Mouse (Mus musculus) erythroblast, adult 5-6 weeks (primary cell): ENCODE data around the gene Krtap29-1. TPM values are rescaled to one million over a fixed set of nuclear protein-coding genes. Genes with fewer than 3 reads are reported as not detected.

ENCODE experiments used
- ATAC-seq: replicated peaks from 2 replicates; pipeline ENCODE4 v1.8.0; 2016; ENCODE audit warnings: moderate number of reproducible peaks, mild to moderate bottlenecking, moderate TSS enrichment, inconsistent platforms; ENCODE audit not compliant: poor library complexity, low FRiP score, severe bottlenecking
- total RNA-seq, 2 experiments: library from RNA; stranded (forward) in 1 of 2; stranded (reverse) in 1 of 2; fragments of 150-400 nt in 1 of 2; fragments of 200-764, 138-1000 nt in 1 of 2; gene quantifications; 2 replicates each; pipeline versions ENCODE4 v1.2.3 to v1.2.4; 2015 to 2017; ENCODE audit warnings: low replicate concordance in 2 of 2

The Krtap29-1 gene
- total RNA-seq (2015; ENCODE audit: low replicate concordance) (not detected in 2 replicates), total RNA-seq (2017; ENCODE audit: low replicate concordance) (not detected in 2 replicates)

GRCm38 (mm10) chr11:99978953-99979352 lies at the start of gene Krtap29-1:
Gene Krtap29-1 (minus strand): TSS chr11:99979053.
- ATAC-seq: no peak

DNA sequence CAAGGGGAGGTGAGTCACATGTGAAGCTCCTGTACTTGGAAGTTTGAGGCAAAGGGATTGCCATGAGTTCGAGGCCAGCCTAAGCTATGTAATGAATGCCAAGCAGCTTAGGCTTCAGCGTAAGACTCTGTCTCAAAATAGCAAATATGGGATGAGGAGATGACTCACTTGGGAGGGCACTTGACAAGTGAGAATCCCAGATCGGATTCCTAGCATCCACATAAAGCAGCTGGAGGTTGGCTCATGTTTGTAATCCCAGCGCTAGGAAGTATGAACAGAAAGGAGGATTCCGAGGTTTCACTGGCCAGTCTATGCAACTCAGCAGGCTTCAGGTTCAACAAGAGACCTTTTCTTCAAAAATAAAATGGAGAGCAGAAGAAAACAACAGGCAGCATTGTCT lies 42.6 kb upstream of the Krtap29-1 start:
- no peak for ATAC-seq

- ATAC-seq: no peak
Measured at GRCm38 (mm10) chr11:100019466-100019865, 40.6 kb upstream of the Krtap29-1 start.

DNA sequence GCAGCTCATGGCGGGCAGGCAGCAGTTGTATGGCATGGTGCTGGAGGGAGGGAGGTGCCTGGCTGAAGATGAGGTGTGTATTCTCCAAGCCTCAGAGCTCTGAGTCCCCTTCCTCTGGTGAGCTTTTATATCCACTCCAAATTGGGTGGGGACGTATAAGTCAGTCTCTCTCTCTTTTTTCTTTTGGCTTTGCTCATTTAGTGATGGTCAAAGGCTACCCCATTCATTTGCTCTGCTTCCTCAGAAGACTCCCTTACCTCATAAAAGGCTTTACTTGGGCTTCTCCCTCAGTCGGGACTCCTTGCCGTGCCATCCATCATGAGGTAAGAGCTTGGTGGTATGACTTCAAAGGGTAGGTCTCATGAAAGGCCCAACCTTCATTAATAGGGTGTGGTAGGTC lies 37.3 kb upstream of the Krtap29-1 start, which contains the start of gene Krt33a:
Gene Krt33a, minus strand, starts transcription at position 101 of the 400 bp plus-strand sequence.
- no peak for ATAC-seq

DNA sequence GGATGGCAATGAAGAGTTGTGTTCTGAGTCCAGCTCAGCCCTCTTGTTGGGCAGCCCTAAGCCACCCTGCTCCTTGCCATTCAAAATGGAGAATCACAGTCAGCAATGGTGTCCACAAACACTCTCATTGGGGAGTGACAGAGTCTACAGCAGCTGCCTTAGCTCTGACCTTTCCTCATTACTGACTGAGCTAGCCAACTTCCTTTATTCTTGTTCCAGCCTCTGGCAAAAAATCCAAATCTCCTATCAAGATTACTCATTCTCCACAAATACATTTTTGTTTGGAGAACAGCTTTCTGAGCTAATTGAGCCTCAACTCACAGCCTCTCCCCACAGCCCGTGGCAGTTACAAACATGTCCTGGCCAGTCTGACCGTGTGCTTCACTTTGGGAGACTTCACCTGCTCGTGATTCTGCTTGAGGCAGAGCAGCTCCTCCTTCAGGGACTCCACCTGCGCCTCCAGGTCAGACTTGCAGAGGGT lies 34.9 kb upstream of the Krtap29-1 start:
- ATAC-seq: no peak

DNA sequence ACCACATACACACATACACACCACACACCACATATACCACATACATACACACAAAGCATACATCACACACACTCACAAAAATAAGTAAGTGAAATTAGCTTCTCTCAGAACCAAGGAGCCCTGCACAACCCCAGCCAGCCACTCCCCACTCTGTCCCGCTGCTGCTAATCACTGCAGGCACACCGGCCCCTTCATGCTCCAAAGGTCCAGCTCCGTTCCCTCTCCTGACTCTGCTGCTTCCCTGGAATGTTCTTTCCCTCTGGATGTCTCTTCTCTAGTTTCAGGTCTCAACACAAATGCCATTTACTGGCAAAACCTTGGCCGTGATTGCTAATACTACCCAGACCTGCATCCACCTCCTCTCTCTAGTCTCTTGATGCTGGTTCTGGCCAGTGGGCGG lies 31.8 kb upstream of the Krtap29-1 start:
- no peak for ATAC-seq

DNA sequence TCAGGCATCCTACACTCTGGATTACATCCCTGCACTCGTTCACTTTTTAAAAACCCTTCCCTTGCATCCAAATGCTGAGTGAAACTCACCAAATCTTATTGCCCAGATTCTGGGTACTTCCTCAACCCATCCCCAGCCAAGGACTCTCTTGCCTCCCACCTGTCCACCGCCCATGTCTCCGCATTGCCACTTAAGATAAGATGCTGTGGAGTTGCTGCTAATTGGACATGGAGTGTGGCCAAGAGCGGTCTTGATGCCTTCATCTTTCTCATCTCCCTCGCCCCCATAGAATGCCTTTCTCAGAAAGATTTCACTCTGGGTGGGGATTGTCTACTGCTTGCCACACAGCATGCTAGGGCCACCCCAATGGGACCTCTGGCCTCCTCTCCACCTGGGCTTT lies 29.5 kb upstream of the Krtap29-1 start:
- no peak for ATAC-seq

DNA sequence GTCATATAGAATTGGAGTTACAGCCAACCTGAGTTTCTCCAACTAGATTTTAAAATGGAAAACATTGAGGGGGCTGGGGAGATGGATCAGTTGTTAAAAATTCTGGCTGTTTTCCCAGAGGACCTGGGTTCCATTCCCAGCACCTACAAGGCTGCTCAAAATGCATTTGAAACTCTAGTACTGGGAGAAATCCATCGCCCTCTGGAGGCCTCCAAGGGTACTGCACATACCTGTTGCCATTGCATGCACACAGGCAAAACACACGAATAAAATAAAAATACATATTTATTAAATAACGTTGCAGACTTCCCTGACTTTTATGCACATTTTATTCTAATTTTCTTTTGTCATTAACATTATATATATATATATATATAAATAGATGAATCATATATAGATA lies 27.8 kb upstream of the Krtap29-1 start:
- ATAC-seq: no peak

DNA sequence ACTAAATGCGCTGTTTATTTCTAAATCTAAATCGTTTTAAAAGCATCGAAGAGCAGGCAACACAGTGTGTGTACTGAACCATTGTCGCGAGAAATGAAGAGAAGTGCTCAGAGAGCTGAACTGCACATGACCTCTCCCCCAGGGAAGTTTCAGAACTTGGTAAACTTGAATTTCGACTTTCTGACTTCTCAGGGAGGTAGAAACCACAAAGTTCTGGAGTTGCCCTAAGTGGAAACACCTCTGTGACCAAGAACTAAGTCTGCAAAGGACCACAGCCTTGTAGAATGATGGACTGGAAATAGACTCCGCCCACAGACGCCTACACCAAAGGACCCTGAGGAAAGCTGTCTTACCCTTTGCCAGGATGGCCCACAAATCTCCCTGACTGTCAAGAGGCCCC lies 27.1 kb upstream of the Krtap29-1 start:
- ATAC-seq: no peak

GRCm38 (mm10) chr11:100004846-100005245 lies 26.0 kb upstream of the Krtap29-1 start:
- ATAC-seq: no peak

DNA sequence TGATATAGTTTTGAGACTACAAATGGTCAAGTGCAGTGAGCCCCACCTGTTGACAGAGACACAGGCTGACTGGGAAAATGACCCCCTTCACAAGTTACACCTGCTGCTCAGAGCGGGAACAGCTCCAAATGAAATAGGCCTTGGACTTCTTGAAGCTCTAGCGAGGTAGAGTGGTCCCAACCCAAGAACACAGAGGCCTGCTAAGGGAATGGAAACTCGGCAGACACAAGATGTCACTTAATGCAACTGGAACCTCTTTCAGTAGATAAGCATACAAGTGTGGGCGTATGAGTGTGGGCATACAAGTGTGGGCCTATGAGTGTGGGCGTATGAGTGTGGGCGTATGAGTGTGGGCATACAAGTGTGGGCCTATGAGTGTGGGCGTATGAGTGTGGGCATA lies 20.2 kb upstream of the Krtap29-1 start:
- no peak for ATAC-seq

- no peak for ATAC-seq
Measured at GRCm38 (mm10) chr11:99994384-99994661, 15.5 kb upstream of the Krtap29-1 start.

DNA sequence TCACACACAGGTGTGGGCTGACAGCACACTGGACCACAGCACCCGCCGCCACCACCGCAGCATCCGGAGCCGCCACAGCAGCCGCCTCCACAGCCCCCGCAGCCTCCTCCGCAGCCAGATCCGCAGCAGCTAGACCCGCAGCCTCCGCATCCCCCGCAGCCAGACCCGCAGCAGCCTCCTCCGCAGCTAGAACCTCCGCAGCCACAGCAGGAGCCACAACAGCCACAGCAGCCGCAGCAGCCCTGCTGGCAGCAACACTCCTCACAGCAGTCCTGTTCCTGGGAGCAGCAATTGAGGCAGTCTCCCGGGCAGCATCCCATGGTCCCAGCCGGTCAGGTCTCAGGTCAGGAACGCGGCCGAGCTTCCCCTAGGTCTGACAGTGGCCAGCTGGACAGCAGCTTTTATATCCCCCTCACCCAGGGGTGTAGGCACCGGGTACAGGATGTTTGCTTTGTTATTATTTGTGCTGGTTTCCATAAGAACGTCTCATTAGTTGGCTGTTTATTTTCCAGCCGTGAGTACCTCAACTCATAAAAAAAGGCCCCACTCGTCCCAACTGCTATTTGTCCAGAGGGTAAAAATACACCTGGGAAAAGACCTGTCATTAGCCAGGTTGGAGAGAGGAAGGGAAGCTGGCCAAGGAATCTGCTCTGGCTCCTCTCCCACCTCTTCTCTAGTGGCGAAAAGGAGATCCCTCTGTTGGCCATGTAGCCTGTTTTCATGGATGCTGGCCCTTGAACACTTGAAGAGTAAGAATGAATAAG lies 14.9 kb upstream of the Krtap29-1 start, which contains the start of gene Krtap17-1:
Gene Krtap17-1, minus strand, starts transcription at position 375 of the 764 bp plus-strand sequence.
- no peak for ATAC-seq

DNA sequence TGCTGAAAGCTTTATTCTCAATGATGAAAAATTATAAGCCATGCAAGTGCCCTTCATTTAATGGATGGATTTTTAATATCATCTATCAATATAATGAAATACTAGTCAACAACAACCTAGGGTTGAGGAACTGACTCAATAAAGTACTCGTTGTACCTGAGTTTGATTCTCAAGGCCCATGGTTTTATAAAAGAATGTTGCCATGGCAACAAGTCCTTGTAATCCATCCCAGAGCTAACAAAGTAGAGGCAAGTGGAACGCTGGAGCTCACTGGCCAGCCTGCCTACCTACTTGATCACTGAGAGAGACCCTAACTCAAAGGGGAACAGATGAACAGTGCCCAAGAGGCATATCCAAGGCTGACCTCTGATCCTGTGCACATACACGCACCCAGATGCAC lies 11.7 kb upstream of the Krtap29-1 start:
- ATAC-seq: no peak

GRCm38 (mm10) chr11:99989881-99990405 lies 11.1 kb upstream of the Krtap29-1 start:
- no peak for ATAC-seq

GRCm38 (mm10) chr11:99988530-99988929 lies 9.7 kb upstream of the Krtap29-1 start:
- no peak for ATAC-seq

DNA sequence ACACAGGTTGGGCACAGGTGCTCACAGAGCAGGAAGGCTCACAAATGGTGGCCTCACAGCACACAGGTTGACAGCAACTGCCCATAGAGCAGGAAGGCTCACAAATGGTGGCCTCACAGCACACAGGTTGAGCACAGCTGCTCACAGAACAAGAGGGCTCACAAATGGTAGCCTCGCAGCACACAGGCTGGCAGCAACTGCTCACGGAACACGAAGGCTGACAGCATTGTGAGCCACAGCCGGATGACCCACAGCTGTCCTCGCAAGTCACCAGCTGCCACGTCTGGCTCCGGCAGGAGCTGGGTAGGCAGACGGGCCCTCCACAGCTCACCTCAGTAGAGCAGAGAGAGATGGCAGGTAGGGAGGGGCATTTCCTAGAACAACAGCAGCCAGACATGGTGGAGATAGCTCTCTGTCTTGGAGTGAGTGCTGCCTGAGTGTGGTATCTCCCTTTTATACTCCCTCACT lies 7.4 kb upstream of the Krtap29-1 start, which contains the start of gene Krtap16-1:
Gene Krtap16-1, minus strand, starts transcription at position 418 of the 468 bp plus-strand sequence.
- ATAC-seq: no peak

GRCm38 (mm10) chr11:99985291-99986092 lies 6.6 kb upstream of the Krtap29-1 start:
- ATAC-seq: no peak

DNA sequence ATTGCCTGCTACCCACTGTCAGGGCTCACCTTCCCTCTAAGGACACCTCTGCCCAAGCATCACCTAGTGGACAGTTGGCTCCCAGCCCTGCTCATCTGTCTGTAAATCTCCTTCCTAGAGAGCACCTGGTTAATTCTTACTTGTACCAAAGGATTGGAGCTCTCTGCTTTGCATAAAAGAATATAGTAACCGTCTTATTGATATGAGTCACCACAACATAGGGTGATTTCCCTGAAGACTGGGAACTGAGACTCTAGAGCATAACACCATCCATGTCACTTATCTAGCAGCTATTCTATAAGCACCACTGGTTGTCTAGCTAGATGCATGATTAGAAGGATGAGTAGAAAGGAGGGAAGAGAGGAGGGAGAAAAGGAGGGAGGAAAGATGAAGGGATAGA lies 4.6 kb upstream of the Krtap29-1 start:
- no peak for ATAC-seq

DNA sequence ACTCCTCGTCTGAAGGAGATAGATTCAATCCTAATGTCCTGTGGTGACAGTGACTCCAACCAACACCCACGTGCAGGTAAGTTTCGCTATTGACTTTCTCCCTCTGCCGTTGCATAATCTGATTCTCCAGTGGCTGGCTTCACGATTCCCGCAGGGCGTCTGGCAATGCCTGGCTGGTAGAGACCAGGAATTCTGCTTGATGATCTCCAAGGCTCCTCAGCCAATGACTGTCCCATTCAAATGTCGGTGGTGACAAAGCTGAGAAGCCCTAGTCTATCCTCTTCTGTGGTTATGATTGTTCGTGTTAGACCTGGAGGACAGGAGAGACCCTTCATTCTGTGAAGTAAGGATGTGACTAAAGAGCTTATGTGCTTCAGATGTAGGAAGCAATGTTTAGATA lies 3.9 kb upstream of the Krtap29-1 start:
- ATAC-seq: no peak
